Mouse (Mus musculus): ENCODE data around the gene Efna5.

GRCm38 (mm10) chr17:62615159-62615558 lies 266.0 kb downstream of the Efna5 start:
- TF ChIP-seq CTCF (IDR thresholded peaks at IDR 0.05; ENCODE audit: low read depth, low read length): no peak
- no peak for TF ChIP-seq POLR2A (IDR thresholded peaks at IDR 0.05; ENCODE audit: extremely low read depth, insufficient read depth, low read length)
